Mouse (Mus musculus) heart, adult 10 weeks (tissue): ENCODE data around the gene Shroom3. TPM values are rescaled to one million over a fixed set of nuclear protein-coding genes. Genes with fewer than 3 reads are reported as not detected.

Experiments used
- polyA plus RNA-seq: library from polyadenylated mRNA; stranded (reverse); fragments of 350-450 nt; fragmentation: Illumina TruSeq; extraction: RNeasy Lipid Tissue Mini Kit (QIAGEN cat#74804); gene quantifications from one replicate; pipeline ENCODE4 v1.2.3, GENCODE M21; 2014; ENCODE audit warnings: low read depth, low replicate concordance

Shroom3 gene
- 18.9 TPM for polyA plus RNA-seq

GRCm38 (mm10) chr5:92683351-92683807 lies at the start of gene Shroom3:
TSS of gene Shroom3 (plus strand) at chr5:92683435.

GRCm38 (mm10) chr5:92674859-92675573 lies 8.2 kb upstream of the Shroom3 start, which contains the start of gene Ccdc158:
TSS of gene Ccdc158 (minus strand) at chr5:92675271.

Other genes with a start within 250 kb of the Shroom3 start
- gene Nup54, start 248.2 kb upstream of the Shroom3 start, polyA plus RNA-seq: 16.9 TPM
- gene Scarb2, start 176.6 kb upstream of the Shroom3 start, polyA plus RNA-seq: 105 TPM
- not detected for gene Fam47e, start 128.4 kb upstream of the Shroom3 start, polyA plus RNA-seq
- 13.5 TPM for gene Stbd1, start 80.4 kb upstream of the Shroom3 start, polyA plus RNA-seq
- 0.50 TPM for gene Ccdc158, start 8.2 kb upstream of the Shroom3 start, polyA plus RNA-seq